Mouse (Mus musculus): ENCODE data around the gene Tssk1. TPM values are rescaled to one million over a fixed set of nuclear protein-coding genes. Genes with fewer than 3 reads are reported as not detected.
A peak's percentile ranks its signal among the peaks of the same experiment; 100 is the strongest.

Tssk1 gene
- total and polyA plus RNA-seq, 3 experiments, result 0.16 TPM; not detected in 2

GRCm38 (mm10) chr16:17853263-17853662 lies 40.8 kb upstream of the Tssk1 start:
- in situ Hi-C loops (cut with MboI; ENCODE audit: low pct_ligation_motif_present, low pct_unique_long_range_greater_than_20kb, low sequenced_read_pairs), result no loop called here
- H3K27ac ChIP-seq (ENCODE audit: insufficient read depth, low read depth), result no peak overlapping the region
- peaks cover 64 to 91% of the 10 kb centered on the region in 2 experiments for H3K36me3 ChIP-seq (replicated peaks in 1 of 2; ENCODE audit: control insufficient read depth in 1 of 2, insufficient read depth in 1 of 2, low read length in 1 of 2)

DNA sequence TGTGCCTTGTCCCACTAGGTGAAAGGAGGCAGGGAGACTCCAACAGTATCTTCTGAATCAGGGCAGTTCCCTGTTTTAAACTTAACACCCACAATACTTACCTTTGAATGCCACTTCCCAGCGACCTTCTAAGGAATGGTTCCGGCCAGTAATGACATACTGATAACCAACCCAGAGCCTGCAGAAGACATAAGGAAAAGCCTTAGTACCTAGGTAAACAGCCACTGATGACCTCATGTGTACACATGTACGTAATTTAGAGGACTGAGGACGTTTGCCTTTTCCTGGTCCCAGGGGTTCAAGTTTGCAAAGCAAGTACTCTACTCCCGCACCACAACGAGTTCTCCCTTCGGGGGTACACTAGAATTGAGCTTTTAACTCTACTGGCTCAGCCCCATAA lies 36.9 kb upstream of the Tssk1 start:
- Histone ChIP-seq H3K9me3 (replicated peaks; ENCODE audit: low read length) (no peaks in the 10 kb centered on the region), H3K79me2 (replicated peaks; ENCODE audit: control insufficient read depth, extremely low read depth, insufficient read depth, poor library complexity, severe bottlenecking) (no peaks in the 10 kb centered on the region), H3K4me1 (ENCODE audit: control insufficient read depth in 1 of 2, insufficient read depth in 2 of 2) (no peaks in the 10 kb centered on the region), H3K36me3 (replicated peaks in 1 of 2; ENCODE audit: control insufficient read depth in 1 of 2, insufficient read depth in 1 of 2, low read length in 1 of 2) (peaks cover 61 to 93% of the 10 kb centered on the region in 2 experiments), H3K4me2 (ENCODE audit: insufficient read depth, low read depth, poor library complexity, severe bottlenecking) (no peak overlapping the region), H3K4me3 (replicated peaks in 1 of 3; ENCODE audit: low read depth in 2 of 3, low read length in 2 of 3, poor library complexity in 1 of 3) (no peak overlapping the region), H3K27me3 (replicated peaks) (no peaks in the 10 kb centered on the region), H3K27ac (ENCODE audit: insufficient read depth, low read depth) (no peak overlapping the region), H3K9ac (ENCODE audit: insufficient read depth, low read depth) (no peak overlapping the region)
- no peak for DNase-seq (ENCODE audit: extremely low read depth)
- TF ChIP-seq MAX (IDR thresholded peaks at IDR 0.05; ENCODE audit: low read length), result no peak
- no peak for TF ChIP-seq PAX5 (IDR thresholded peaks at IDR 0.05; ENCODE audit: low read length)
- TF ChIP-seq MAZ (IDR thresholded peaks at IDR 0.05; ENCODE audit: low read depth, low read length), result no peak
- no peak for TF ChIP-seq KAT2A (IDR thresholded peaks at IDR 0.05; ENCODE audit: insufficient replicate concordance, low read length)
- no peak for TF ChIP-seq ETS1 (conservative IDR thresholded peaks at IDR 0.05; ENCODE audit: low read depth, low read length)
- no peak for TF ChIP-seq CHD1 (IDR thresholded peaks at IDR 0.05; ENCODE audit: low read depth, low read length)
- no peak for TF ChIP-seq EP300 (IDR thresholded peaks at IDR 0.05; ENCODE audit: low read length)
- no peak for TF ChIP-seq POLR2A (IDR thresholded peaks at IDR 0.05; ENCODE audit: low read depth, low read length)
- dilution Hi-C loops (cut with MboI; ENCODE audit: extremely low pct_ligation_motif_present, extremely low pct_unique_long_range_greater_than_20kb, low sequenced_read_pairs), result no loop called here
- in situ Hi-C loops (cut with MboI; ENCODE audit: low pct_ligation_motif_present, low pct_unique_long_range_greater_than_20kb, low sequenced_read_pairs), result no loop called here

More at GRCm38 (mm10) chr16:17853263-17853662, 40.8 kb upstream of the Tssk1 start:
- no peak for DNase-seq (ENCODE audit: extremely low read depth)
- H3K9me3 ChIP-seq (replicated peaks; ENCODE audit: low read length), result no peaks in the 10 kb centered on the region
- H3K79me2 ChIP-seq (replicated peaks; ENCODE audit: control insufficient read depth, extremely low read depth, insufficient read depth, poor library complexity, severe bottlenecking), result no peaks in the 10 kb centered on the region
- no peaks in the 10 kb centered on the region for H3K4me1 ChIP-seq (ENCODE audit: control insufficient read depth in 1 of 2, insufficient read depth in 2 of 2)
- dilution Hi-C loops (cut with MboI; ENCODE audit: extremely low pct_ligation_motif_present, extremely low pct_unique_long_range_greater_than_20kb, low sequenced_read_pairs), result no loop called here
- H3K9ac ChIP-seq (ENCODE audit: insufficient read depth, low read depth), result no peak overlapping the region
- no peak for TF ChIP-seq POLR2AphosphoS2 (IDR thresholded peaks at IDR 0.05; ENCODE audit: low read depth, low read length)
- TF ChIP-seq POLR2A (IDR thresholded peaks at IDR 0.05; ENCODE audit: low read depth, low read length), result no peak
- no peak for TF ChIP-seq KAT2A (IDR thresholded peaks at IDR 0.05; ENCODE audit: insufficient replicate concordance, low read length)
- no peak for TF ChIP-seq SIN3A (IDR thresholded peaks at IDR 0.05; ENCODE audit: low read length)
- no peak for TF ChIP-seq MAZ (IDR thresholded peaks at IDR 0.05; ENCODE audit: low read depth, low read length)
- no peak for TF ChIP-seq ZNF384 (IDR thresholded peaks at IDR 0.05; ENCODE audit: low read depth, low read length)
- TF ChIP-seq HCFC1 (IDR thresholded peaks at IDR 0.05; ENCODE audit: low read depth, low read length), result no peak
- TF ChIP-seq JUND (conservative IDR thresholded peaks at IDR 0.05; ENCODE audit: low read depth, low read length), result no peak
- H3K4me3 ChIP-seq (replicated peaks in 1 of 3; ENCODE audit: low read depth in 2 of 3, low read length in 2 of 3, poor library complexity in 1 of 3), result no peak overlapping the region
- no peaks in the 10 kb centered on the region for H3K27me3 ChIP-seq (replicated peaks)
- H3K4me2 ChIP-seq (ENCODE audit: insufficient read depth, low read depth, poor library complexity, severe bottlenecking), result no peak overlapping the region

GRCm38 (mm10) chr16:17858592-17858991 lies 35.4 kb upstream of the Tssk1 start:
- TF ChIP-seq SMC3 (IDR thresholded peaks at IDR 0.05; ENCODE audit: low read depth, low read length), result peak; percentile 52
- peak; percentile 80 to 81 for TF ChIP-seq CTCF (conservative IDR thresholded peaks at IDR 0.05 in 1 of 2, IDR thresholded peaks at IDR 0.05 in 1 of 2; ENCODE audit: low read depth in 2 of 2, low read length in 2 of 2)
- TF ChIP-seq MAX (IDR thresholded peaks at IDR 0.05; ENCODE audit: low read length), result no peak
- peak; percentile 66 for TF ChIP-seq RAD21 (IDR thresholded peaks at IDR 0.05; ENCODE audit: low read depth, low read length)
- no peak for TF ChIP-seq ZNF384 (IDR thresholded peaks at IDR 0.05; ENCODE audit: low read depth, low read length)
- TF ChIP-seq MYC (IDR thresholded peaks at IDR 0.05; ENCODE audit: low read depth, low read length), result peak; percentile 65
- DNase-seq (ENCODE audit: extremely low read depth), result peak; percentile 34
- dilution Hi-C loops (cut with MboI; ENCODE audit: extremely low pct_ligation_motif_present, extremely low pct_unique_long_range_greater_than_20kb, low sequenced_read_pairs), result no loop called here
- Histone ChIP-seq H3K4me1 (ENCODE audit: control insufficient read depth in 1 of 2, insufficient read depth in 2 of 2) (no peaks in the 10 kb centered on the region), H3K79me2 (replicated peaks; ENCODE audit: control insufficient read depth, extremely low read depth, insufficient read depth, poor library complexity, severe bottlenecking) (no peaks in the 10 kb centered on the region), H3K36me3 (replicated peaks in 1 of 2; ENCODE audit: control insufficient read depth in 1 of 2, insufficient read depth in 1 of 2, low read length in 1 of 2) (peaks cover 52 to 93% of the 10 kb centered on the region in 2 experiments), H3K27me3 (replicated peaks) (no peaks in the 10 kb centered on the region), H3K9ac (ENCODE audit: insufficient read depth, low read depth) (no peak overlapping the region), H3K4me2 (ENCODE audit: insufficient read depth, low read depth, poor library complexity, severe bottlenecking) (no peak overlapping the region), H3K4me3 (replicated peaks in 1 of 3; ENCODE audit: low read depth in 2 of 3, low read length in 2 of 3, poor library complexity in 1 of 3) (no peak overlapping the region), H3K27ac (ENCODE audit: insufficient read depth, low read depth) (no peak overlapping the region), H3K9me3 (replicated peaks; ENCODE audit: low read length) (no peaks in the 10 kb centered on the region)
- in situ Hi-C loops (cut with MboI; ENCODE audit: low pct_ligation_motif_present, low pct_unique_long_range_greater_than_20kb, low sequenced_read_pairs), result no loop called here

Measured in CH12.LX (cell line).